Mouse (Mus musculus): ENCODE data around the gene Olfr968. TPM values are rescaled to one million over a fixed set of nuclear protein-coding genes. Genes with fewer than 3 reads are reported as not detected.

Gene Olfr968
- not detected in 2 replicates for polyA plus RNA-seq (2015; fragmentation: Nextera tagmentation; extraction: Ambion mirVana)

GRCm38 (mm10) chr9:39783153-39783552, at the start of gene Olfr968:
Gene Olfr968, minus strand, starts transcription at chr9:39783253.

GRCm38 (mm10) chr9:39808560-39808959, 25.5 kb upstream of the Olfr968 start, which contains the start of gene Olfr970:
Gene Olfr970, plus strand, starts transcription at chr9:39808860.

GRCm38 (mm10) chr9:39790558-39790957, 7.5 kb upstream of the Olfr968 start, which contains the start of gene Olfr969:
Gene Olfr969, plus strand, starts transcription at chr9:39790945.

GRCm38 (mm10) chr9:39745949-39746348, 37.1 kb downstream of the Olfr968 start, which contains the start of gene Olfr967:
Gene Olfr967, plus strand, starts transcription at chr9:39746249.

GRCm38 (mm10) chr9:39730678-39731077, 52.4 kb downstream of the Olfr968 start, which contains the start of gene Olfr150:
Gene Olfr150, plus strand, starts transcription at chr9:39730978.

Other genes with a start within 250 kb of the Olfr968 start
- not detected in 2 replicates for gene Olfr958, start 229.2 kb downstream of the Olfr968 start, polyA plus RNA-seq (2015; fragmentation: Nextera tagmentation; extraction: Ambion mirVana)
- 0.22 TPM in 1 of 2 replicates, not detected in the other for gene Olfr959, start 207.7 kb downstream of the Olfr968 start, polyA plus RNA-seq (2015; fragmentation: Nextera tagmentation; extraction: Ambion mirVana)
- 190 and 211 TPM in 2 replicates for gene AW551984, start 178.8 kb downstream of the Olfr968 start, polyA plus RNA-seq (2015; fragmentation: Nextera tagmentation; extraction: Ambion mirVana)
- gene Olfr148, start 172.6 kb downstream of the Olfr968 start, polyA plus RNA-seq (2015; fragmentation: Nextera tagmentation; extraction: Ambion mirVana), result not detected in 2 replicates
- not detected in 2 replicates for gene Olfr960, start 161.9 kb downstream of the Olfr968 start, polyA plus RNA-seq (2015; fragmentation: Nextera tagmentation; extraction: Ambion mirVana)
- gene Olfr961, start 138.2 kb downstream of the Olfr968 start, polyA plus RNA-seq (2015; fragmentation: Nextera tagmentation; extraction: Ambion mirVana), result not detected in 2 replicates
- gene Olfr963, start 116.0 kb downstream of the Olfr968 start, polyA plus RNA-seq (2015; fragmentation: Nextera tagmentation; extraction: Ambion mirVana), result not detected in 2 replicates
- not detected in 2 replicates for gene Olfr149, start 76.1 kb downstream of the Olfr968 start, polyA plus RNA-seq (2015; fragmentation: Nextera tagmentation; extraction: Ambion mirVana)
- not detected in 2 replicates for gene Olfr965, start 71.9 kb downstream of the Olfr968 start, polyA plus RNA-seq (2015; fragmentation: Nextera tagmentation; extraction: Ambion mirVana)
- not detected in 2 replicates for gene Olfr150, start 52.3 kb downstream of the Olfr968 start, polyA plus RNA-seq (2015; fragmentation: Nextera tagmentation; extraction: Ambion mirVana)
- not detected in 2 replicates for gene Olfr967, start 37.0 kb downstream of the Olfr968 start, polyA plus RNA-seq (2015; fragmentation: Nextera tagmentation; extraction: Ambion mirVana)
- gene Olfr969, start 7.7 kb upstream of the Olfr968 start, polyA plus RNA-seq (2015; fragmentation: Nextera tagmentation; extraction: Ambion mirVana), result not detected in 2 replicates
- gene Olfr970, start 25.6 kb upstream of the Olfr968 start, polyA plus RNA-seq (2015; fragmentation: Nextera tagmentation; extraction: Ambion mirVana), result not detected in 2 replicates
- not detected in 2 replicates for gene Olfr971, start 53.6 kb upstream of the Olfr968 start, polyA plus RNA-seq (2015; fragmentation: Nextera tagmentation; extraction: Ambion mirVana)
- gene Olfr972, start 83.2 kb upstream of the Olfr968 start, polyA plus RNA-seq (2015; fragmentation: Nextera tagmentation; extraction: Ambion mirVana), result not detected in 2 replicates
- not detected in 2 replicates for gene Olfr229, start 124.1 kb upstream of the Olfr968 start, polyA plus RNA-seq (2015; fragmentation: Nextera tagmentation; extraction: Ambion mirVana)
- not detected in 2 replicates for gene Olfr974, start 154.2 kb upstream of the Olfr968 start, polyA plus RNA-seq (2015; fragmentation: Nextera tagmentation; extraction: Ambion mirVana)
- not detected in 2 replicates for gene Olfr975, start 168.8 kb upstream of the Olfr968 start, polyA plus RNA-seq (2015; fragmentation: Nextera tagmentation; extraction: Ambion mirVana)
- not detected in 2 replicates for gene Olfr976, start 177.9 kb upstream of the Olfr968 start, polyA plus RNA-seq (2015; fragmentation: Nextera tagmentation; extraction: Ambion mirVana)
- gene Olfr978, start 208.9 kb upstream of the Olfr968 start, polyA plus RNA-seq (2015; fragmentation: Nextera tagmentation; extraction: Ambion mirVana), result not detected in 2 replicates
- not detected in 2 replicates for gene Olfr979, start 220.2 kb upstream of the Olfr968 start, polyA plus RNA-seq (2015; fragmentation: Nextera tagmentation; extraction: Ambion mirVana)
- not detected in 2 replicates for gene Olfr980, start 226.3 kb upstream of the Olfr968 start, polyA plus RNA-seq (2015; fragmentation: Nextera tagmentation; extraction: Ambion mirVana)
- 0.05 TPM in 1 of 2 replicates, not detected in the other for gene Olfr981, start 238.2 kb upstream of the Olfr968 start, polyA plus RNA-seq (2015; fragmentation: Nextera tagmentation; extraction: Ambion mirVana)